Mouse (Mus musculus) liver, adult 2 months (tissue): ENCODE results near the gene Zfand5.

Experiments used
- CTCF ChIP-seq: fragments of 200-500 bp; IDR thresholded peaks from 2 replicates; pipeline ENCODE4 v1.5.1; 2011; ENCODE audit warnings: low read depth, low read length, control low read depth
- POLR2A ChIP-seq: fragments of 200-500 bp; IDR thresholded peaks from 2 replicates; pipeline ENCODE4 v1.6.1; 2011; ENCODE audit warnings: low read length, control low read depth; ENCODE audit not compliant: insufficient read depth; ENCODE audit errors: extremely low read depth

- TF ChIP-seq CTCF (no peak), POLR2A (no peak)
Observed at GRCm38 (mm10) chr19:21227131-21227530, 44.9 kb upstream of the Zfand5 start.
